Mouse (Mus musculus): ENCODE measurements at regions not wholly inside any gene's neighbourhood (a gene's known extent, or its start where the extent isn't known, plus 50 kb on each side); places are given as distances from the start of the nearest gene placed in this dataset.

DNA sequence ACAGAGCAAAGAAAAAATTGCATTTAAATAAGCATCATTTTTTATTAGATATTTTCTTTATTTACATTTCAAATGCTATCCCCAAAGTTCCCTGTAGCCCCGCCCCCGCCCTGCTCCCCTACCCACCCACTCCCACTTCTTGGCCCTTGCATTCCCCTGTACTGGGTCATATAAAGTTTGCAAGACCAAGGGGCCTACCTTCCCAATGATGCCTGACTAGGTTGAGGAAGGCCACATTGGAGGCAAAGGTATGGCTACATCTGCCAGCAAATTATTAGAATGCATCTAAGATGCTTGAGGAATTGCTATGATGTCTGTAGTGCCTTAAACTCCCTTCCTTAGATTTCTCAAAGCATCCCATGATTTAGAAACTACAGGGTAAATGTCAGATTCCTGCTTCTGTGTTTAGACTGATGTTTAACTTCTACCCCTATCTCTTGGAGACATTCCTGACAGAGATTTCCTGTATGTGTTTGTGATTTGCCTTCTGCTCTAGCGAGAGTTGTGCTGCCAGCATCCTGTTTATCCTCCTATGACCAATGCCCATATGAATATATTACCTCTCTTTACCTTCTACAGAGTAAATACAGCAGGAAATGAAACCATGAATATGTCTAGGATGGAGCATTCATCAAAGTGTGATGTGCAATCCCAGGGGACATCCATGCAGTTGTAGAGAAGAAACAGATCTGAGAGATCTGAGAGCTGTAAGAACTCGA lies 956.2 kb downstream of the Diaph3 start:
- Histone ChIP-seq H3K4me3 (ENCODE audit: control insufficient read depth in 1 of 2, insufficient read depth in 1 of 2, low read depth in 2 of 2, low read length in 2 of 2) (no peak overlapping the region), H3K27me3 (ENCODE audit: control insufficient read depth in 1 of 2, insufficient read depth in 2 of 2, low read length in 2 of 2) (no peaks in the 10 kb centered on the region), H3K9me3 (replicated peaks; ENCODE audit: insufficient read depth, low read length) (no peaks in the 10 kb centered on the region), H3K9ac (ENCODE audit: control insufficient read depth, low read depth, low read length, poor library complexity, severe bottlenecking) (no peak overlapping the region), H3K4me1 (ENCODE audit: control insufficient read depth in 1 of 2, insufficient read depth in 2 of 2, low read length in 2 of 2) (no peaks in the 10 kb centered on the region; a peak in 1 of 4 replicates), H3K79me2 (ENCODE audit: control insufficient read depth, insufficient read depth, low read length, poor library complexity) (no peaks in the 10 kb centered on the region), H3K36me3 (ENCODE audit: control insufficient read depth in 1 of 2, insufficient read depth in 2 of 2, low read length in 2 of 2) (no peaks in the 10 kb centered on the region; a peak in 1 of 4 replicates), H3K27ac (ENCODE audit: control insufficient read depth, low read depth, low read length) (no peak overlapping the region)
- TF ChIP-seq ZKSCAN1 (IDR thresholded peaks at IDR 0.05; ENCODE audit: low read depth, low read length): no peak
- TF ChIP-seq ZMIZ1 (IDR thresholded peaks at IDR 0.05; ENCODE audit: low read depth, low read length): no peak
- no peak for TF ChIP-seq CHD2 (IDR thresholded peaks at IDR 0.05; ENCODE audit: low read length)
- TF ChIP-seq SIN3A (IDR thresholded peaks at IDR 0.05; ENCODE audit: low read length): no peak
- TF ChIP-seq NRF1 (IDR thresholded peaks at IDR 0.05; ENCODE audit: insufficient read depth, low read depth, low read length, poor library complexity, severe bottlenecking): no peak
- no peak for TF ChIP-seq JUND (IDR thresholded peaks at IDR 0.05; ENCODE audit: low read depth, low read length)
- no peak for TF ChIP-seq MYB (IDR thresholded peaks at IDR 0.05; ENCODE audit: low read depth, low read length)
- TF ChIP-seq NELFE (IDR thresholded peaks at IDR 0.05; ENCODE audit: low read depth, low read length): no peak
- no peak for TF ChIP-seq RCOR1 (IDR thresholded peaks at IDR 0.05; ENCODE audit: low read depth, low read length)
- no peak for TF ChIP-seq RAD21 (IDR thresholded peaks at IDR 0.05; ENCODE audit: low read depth, low read length)
- TF ChIP-seq ETS1 (IDR thresholded peaks at IDR 0.05; ENCODE audit: low read depth, low read length): no peak
- TF ChIP-seq TCF12 (IDR thresholded peaks at IDR 0.05; ENCODE audit: low read depth, low read length): no peak
- no peak for DNase-seq (ENCODE audit: low read depth, low spot score)

DNA sequence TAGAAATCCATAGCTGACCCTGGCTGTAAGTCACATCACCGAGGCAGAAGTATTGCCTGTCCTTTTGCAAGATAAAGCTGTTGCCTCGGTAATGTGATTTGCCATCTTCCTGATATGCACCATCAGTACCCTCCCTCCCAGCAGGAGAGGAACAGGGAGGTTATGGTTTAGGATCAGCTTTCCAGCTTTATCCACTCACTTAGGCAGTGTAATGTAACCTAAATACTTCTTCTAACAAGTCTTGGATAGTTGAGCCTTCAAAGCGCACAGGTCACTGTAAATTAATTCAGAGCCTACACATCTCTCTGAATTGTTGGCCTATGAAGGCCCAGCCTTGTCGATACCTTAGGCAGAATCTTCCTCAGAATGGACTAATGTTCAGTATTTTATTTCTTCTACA lies 962.5 kb downstream of the Diaph3 start:
- Histone ChIP-seq H3K9me3 (replicated peaks; ENCODE audit: insufficient read depth, low read length) (no peaks in the 10 kb centered on the region), H3K27ac (ENCODE audit: control insufficient read depth, low read depth, low read length) (no peak overlapping the region), H3K9ac (ENCODE audit: control insufficient read depth, low read depth, low read length, poor library complexity, severe bottlenecking) (no peak overlapping the region), H3K4me3 (ENCODE audit: control insufficient read depth in 1 of 2, insufficient read depth in 1 of 2, low read depth in 2 of 2, low read length in 2 of 2) (no peak overlapping the region), H3K27me3 (ENCODE audit: control insufficient read depth in 1 of 2, insufficient read depth in 2 of 2, low read length in 2 of 2) (no peaks in the 10 kb centered on the region), H3K4me1 (ENCODE audit: control insufficient read depth in 1 of 2, insufficient read depth in 2 of 2, low read length in 2 of 2) (no peaks in the 10 kb centered on the region; a peak in 1 of 4 replicates), H3K79me2 (ENCODE audit: control insufficient read depth, insufficient read depth, low read length, poor library complexity) (no peaks in the 10 kb centered on the region), H3K36me3 (ENCODE audit: control insufficient read depth in 1 of 2, insufficient read depth in 2 of 2, low read length in 2 of 2) (no peaks in the 10 kb centered on the region; a peak in 1 of 4 replicates)
- no peak for DNase-seq (ENCODE audit: low read depth, low spot score)
- TF ChIP-seq CHD2 (IDR thresholded peaks at IDR 0.05; ENCODE audit: low read length) (no peak), ZKSCAN1 (IDR thresholded peaks at IDR 0.05; ENCODE audit: low read depth, low read length) (no peak), BHLHE40 (IDR thresholded peaks at IDR 0.05; ENCODE audit: borderline replicate concordance, low read depth, low read length) (no peak), UBTF (IDR thresholded peaks at IDR 0.05; ENCODE audit: borderline replicate concordance, insufficient read depth, low read depth, low read length) (no peak), MEF2A (IDR thresholded peaks at IDR 0.05; ENCODE audit: extremely low read depth, insufficient replicate concordance, low read depth, low read length, poor library complexity, severe bottlenecking) (no peak), MYB (IDR thresholded peaks at IDR 0.05; ENCODE audit: low read depth, low read length) (no peak)

Data from MEL (cell line).